Mouse (Mus musculus) kidney, adult 2 months (tissue): ENCODE results near the gene Btbd1.

Experiments
- CTCF ChIP-seq: fragments of 200-500 bp; conservative IDR thresholded peaks from 2 replicates; pipeline ENCODE4 v1.5.1; 2011; ENCODE audit warnings: low read depth, mild to moderate bottlenecking, control low read depth, low read length, moderate library complexity, mixed read lengths; ENCODE audit not compliant: insufficient read depth, insufficient read length
- POLR2A ChIP-seq: fragments of 200-500 bp; IDR thresholded peaks from one replicate; pipeline ENCODE4 v1.6.1; 2011; ENCODE audit warnings: low read depth, low read length, control low read depth

- TF ChIP-seq CTCF (no peak), POLR2A (no peak)
Observed at GRCm38 (mm10) chr7:81775325-81775724, 53.9 kb downstream of the Btbd1 start.
